Mouse (Mus musculus) olfactory bulb, adult 2 months (tissue): Measurements from ENCODE around the gene Mat2a.

Source experiments
- CTCF ChIP-seq: fragments of 200-500 bp; IDR thresholded peaks from 2 replicates; pipeline ENCODE4 v1.5.1; 2012; ENCODE audit warnings: low read depth, mild to moderate bottlenecking, low read length, moderate library complexity; ENCODE audit not compliant: insufficient read depth
- POLR2A ChIP-seq: fragments of 200-500 bp; IDR thresholded peaks from 2 replicates; pipeline ENCODE4 v1.6.1; 2012; ENCODE audit warnings: mild to moderate bottlenecking, low read depth, low read length, moderate library complexity; ENCODE audit not compliant: insufficient read depth

DNA sequence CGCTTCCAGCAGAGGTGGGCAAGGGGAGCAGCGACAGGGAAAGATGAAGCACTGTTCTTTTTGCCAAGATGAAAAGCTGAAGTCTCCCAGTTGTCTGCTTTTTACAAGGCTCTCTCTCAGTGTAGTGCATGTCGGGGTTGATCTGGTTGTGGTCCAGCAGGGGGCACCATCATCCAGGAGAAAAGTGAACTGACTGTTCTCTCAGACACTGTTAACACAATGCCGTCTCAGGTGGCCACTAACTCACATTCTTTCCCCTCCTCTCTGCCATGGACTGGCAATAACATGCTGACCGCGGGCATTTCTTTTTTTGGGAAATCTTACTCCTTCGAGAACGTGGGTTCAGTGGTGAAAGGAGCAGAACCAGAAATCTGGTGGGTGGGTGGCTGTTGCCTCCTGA, 11.3 kb downstream of the Mat2a start:
- TF ChIP-seq CTCF (no peak), POLR2A (no peak)
